Mouse (Mus musculus): ENCODE data around the gene Usp7. TPM values are rescaled to one million over a fixed set of nuclear protein-coding genes. Genes with fewer than 3 reads are reported as not detected.
A peak's percentile ranks its signal among the peaks of the same experiment; 100 is the strongest.
"Not testable (repeated sequence)": the region's sequence is repeated elsewhere in the genome, so short reads cannot be mapped to it uniquely, and the experiment has no call there.

Usp7 gene
- polyA plus RNA-seq, 1 experiment from 2014 or later: 28.4 TPM

DNA sequence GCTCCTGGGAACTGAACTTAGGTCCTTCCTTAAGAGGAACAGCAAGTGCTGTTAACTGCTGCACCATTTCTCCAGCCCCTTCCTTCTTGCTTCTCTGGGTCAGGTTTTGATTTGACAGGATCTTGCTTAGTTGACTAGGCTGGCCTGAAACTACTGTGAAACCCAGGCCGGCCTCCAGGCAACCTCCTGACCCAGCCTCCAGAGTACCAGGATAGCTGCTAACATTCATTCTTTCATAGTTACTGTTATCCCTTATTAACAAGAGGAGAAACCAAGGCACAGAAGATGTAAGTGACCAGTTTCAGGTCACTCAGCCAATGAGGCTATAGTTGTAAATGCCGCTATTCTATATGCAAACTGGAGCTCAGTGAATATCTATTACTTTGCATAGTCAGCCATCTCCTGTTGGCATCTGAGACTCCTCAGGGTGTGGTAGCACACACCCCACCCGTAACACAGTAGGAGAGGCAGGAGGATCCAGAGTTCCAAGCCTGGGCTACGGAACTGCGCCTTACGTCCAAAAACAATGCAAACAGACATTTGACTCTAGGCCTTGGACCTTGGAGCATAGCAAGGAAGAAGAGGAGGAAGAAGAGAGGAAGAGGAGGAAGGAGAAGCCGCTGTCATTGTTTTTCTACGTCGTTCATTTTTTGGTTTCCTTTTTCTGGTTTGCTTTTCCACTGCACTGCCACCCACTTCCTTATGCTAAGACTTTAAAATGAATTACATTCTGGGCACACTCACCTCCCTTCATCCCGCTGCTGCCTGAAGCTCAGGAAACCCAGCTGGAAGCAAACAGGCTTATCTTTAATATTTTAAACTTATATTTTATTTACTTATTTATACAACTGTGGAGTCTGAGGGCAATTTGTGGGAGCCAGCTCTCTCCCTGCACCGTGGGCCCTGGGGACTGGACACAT, 24.7 kb downstream of the Usp7 start:
- H3K27me3 ChIP-seq: no peaks in the 10 kb centered on the region; the same call in 1 of the 2 replicates
- H3K27ac ChIP-seq (replicated peaks): no peak overlapping the region
- H3K9ac ChIP-seq: no peak overlapping the region
- no peaks in the 10 kb centered on the region for H3K4me1 ChIP-seq
- H3K36me3 ChIP-seq: no peaks in the 10 kb centered on the region
- H3K4me3 ChIP-seq (replicated peaks): no peak overlapping the region
- no peaks in the 10 kb centered on the region for H3K9me3 ChIP-seq (replicated peaks)
- H3K4me2 ChIP-seq (replicated peaks): no peak overlapping the region
- no peak for ATAC-seq (ENCODE audit: insufficient number of reproducible peaks, low FRiP score, low TSS enrichment, low read depth)
- 84% methylated on average over 11 of the region's 11 CpGs for WGBS

DNA sequence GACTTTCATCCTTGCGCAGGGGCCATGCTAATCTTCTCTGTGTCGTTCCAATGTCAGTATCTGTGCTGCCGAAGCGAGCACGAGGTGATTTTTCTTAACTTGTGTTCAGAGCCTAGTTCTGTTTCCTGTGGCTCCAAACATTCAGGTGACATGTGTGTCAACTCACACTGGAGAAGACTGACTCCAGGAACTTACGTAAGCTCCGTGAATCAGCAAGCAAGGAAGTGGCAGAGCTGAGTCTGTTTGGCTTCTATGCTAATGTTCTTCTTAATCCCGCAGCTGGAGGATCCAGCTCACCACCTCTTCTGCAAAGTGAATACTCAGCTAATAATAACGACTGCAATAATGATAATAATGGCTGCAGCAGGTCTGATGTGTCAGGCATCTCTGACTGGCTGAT, 25.9 kb downstream of the Usp7 start:
- WGBS: 48% methylated on average over 9 of the region's 9 CpGs
- H3K4me2 ChIP-seq (replicated peaks): no peak overlapping the region
- H3K27ac ChIP-seq (replicated peaks): no peak overlapping the region
- H3K4me3 ChIP-seq (replicated peaks): no peak overlapping the region
- H3K36me3 ChIP-seq: no peaks in the 10 kb centered on the region
- no peak for ATAC-seq (ENCODE audit: insufficient number of reproducible peaks, low FRiP score, low TSS enrichment, low read depth)
- no peak overlapping the region for H3K9ac ChIP-seq
- no peaks in the 10 kb centered on the region for H3K9me3 ChIP-seq (replicated peaks)
- H3K27me3 ChIP-seq: no peaks in the 10 kb centered on the region
- H3K4me1 ChIP-seq: no peaks in the 10 kb centered on the region

DNA sequence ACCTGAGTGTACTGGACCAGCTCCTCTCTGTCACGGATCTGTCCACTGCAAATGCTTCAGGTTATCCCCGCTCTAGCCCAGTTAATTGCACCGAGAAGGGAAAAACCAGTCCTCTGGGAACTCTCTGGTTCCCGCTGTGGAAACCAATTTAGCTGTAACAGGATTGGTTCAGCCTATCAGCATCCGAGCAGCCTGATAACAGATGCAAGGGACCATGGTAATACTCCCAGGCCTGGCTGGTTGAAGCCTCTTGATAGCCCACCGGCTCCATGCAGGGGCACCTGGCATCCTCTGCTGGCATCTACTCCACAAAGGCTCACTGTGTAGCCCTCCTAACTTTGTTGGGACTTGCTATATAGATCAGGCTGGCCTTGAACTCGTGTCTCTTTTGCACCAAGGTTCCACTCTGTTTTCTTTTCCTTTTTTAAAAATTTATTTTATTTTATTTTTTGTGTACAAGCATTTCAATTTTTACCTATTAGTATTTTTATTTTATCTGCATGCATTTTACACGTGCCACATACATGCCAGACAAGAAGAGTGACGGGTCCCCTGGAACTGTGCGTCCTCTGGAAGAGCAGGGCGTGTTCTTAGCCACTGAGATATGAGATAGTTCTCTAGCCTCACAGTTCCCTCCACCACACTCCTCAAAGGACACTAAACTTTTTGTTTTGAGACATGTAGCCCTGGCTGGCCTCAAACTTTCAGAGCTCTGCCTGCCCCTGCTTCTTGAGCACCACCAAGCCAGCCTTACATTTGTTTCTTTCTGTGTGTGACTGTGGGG, 27.8 kb downstream of the Usp7 start:
- no peaks in the 10 kb centered on the region for H3K4me1 ChIP-seq
- H3K9ac ChIP-seq: no peak overlapping the region
- no peaks in the 10 kb centered on the region for H3K27me3 ChIP-seq
- no peaks in the 10 kb centered on the region for H3K36me3 ChIP-seq
- no peak overlapping the region for H3K4me3 ChIP-seq (replicated peaks)
- no peak for ATAC-seq (ENCODE audit: insufficient number of reproducible peaks, low FRiP score, low TSS enrichment, low read depth)
- 52% methylated on average over 11 of the region's 11 CpGs for WGBS
- H3K4me2 ChIP-seq (replicated peaks): no peak overlapping the region
- no peak overlapping the region for H3K27ac ChIP-seq (replicated peaks)
- H3K9me3 ChIP-seq (replicated peaks): no peaks in the 10 kb centered on the region

- Histone ChIP-seq H3K27ac (replicated peaks) (no peak overlapping the region), H3K9ac (no peak overlapping the region), H3K4me1 (no peaks in the 10 kb centered on the region)
Measured at GRCm38 (mm10) chr16:8763028-8763427, 29.1 kb downstream of the Usp7 start.

DNA sequence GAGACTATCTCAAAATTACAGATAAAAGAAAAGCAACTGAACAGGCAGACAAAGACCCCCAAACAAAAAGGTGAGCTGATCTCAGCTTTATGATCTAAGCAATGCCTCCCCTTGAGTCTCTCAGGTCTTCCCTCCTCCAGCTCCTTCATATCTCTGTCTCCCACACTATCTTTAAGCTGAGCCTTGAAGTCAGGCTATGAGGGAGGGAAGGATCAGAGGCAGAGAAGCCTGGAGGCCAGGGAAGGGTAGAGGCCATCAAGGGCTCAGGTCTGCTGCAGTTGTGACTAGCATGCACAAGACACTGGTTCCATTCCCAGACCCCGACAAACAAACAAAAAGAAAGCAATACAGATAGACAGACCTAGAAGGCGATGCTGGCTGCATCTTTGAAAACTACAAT, 30.2 kb downstream of the Usp7 start:
- Histone ChIP-seq H3K9ac (no peak overlapping the region), H3K27ac (replicated peaks) (no peak overlapping the region), H3K36me3 (no peaks in the 10 kb centered on the region), H3K9me3 (replicated peaks) (no peaks in the 10 kb centered on the region), H3K4me3 (replicated peaks) (no peak overlapping the region), H3K27me3 (no peaks in the 10 kb centered on the region), H3K4me2 (replicated peaks) (no peak overlapping the region), H3K4me1 (no peaks in the 10 kb centered on the region)
- 82% methylated on average over 2 of the region's 2 CpGs for WGBS
- no peak for ATAC-seq (ENCODE audit: insufficient number of reproducible peaks, low FRiP score, low TSS enrichment, low read depth)

More at GRCm38 (mm10) chr16:8763028-8763427, 29.1 kb downstream of the Usp7 start:
- H3K4me3 ChIP-seq (replicated peaks): no peak overlapping the region
- no peaks in the 10 kb centered on the region for H3K9me3 ChIP-seq (replicated peaks)
- ATAC-seq (ENCODE audit: insufficient number of reproducible peaks, low FRiP score, low TSS enrichment, low read depth): no peak
- H3K36me3 ChIP-seq: no peaks in the 10 kb centered on the region
- no peaks in the 10 kb centered on the region for H3K27me3 ChIP-seq
- WGBS: 56% methylated on average over 6 of the region's 6 CpGs
- H3K4me2 ChIP-seq (replicated peaks): no peak overlapping the region

- H3K4me2 ChIP-seq (replicated peaks): no peak overlapping the region
- H3K9ac ChIP-seq: no peak overlapping the region
- H3K27ac ChIP-seq (replicated peaks): no peak overlapping the region
- no peaks in the 10 kb centered on the region for H3K9me3 ChIP-seq (replicated peaks)
- no peaks in the 10 kb centered on the region for H3K36me3 ChIP-seq
- H3K4me1 ChIP-seq: no peaks in the 10 kb centered on the region
- ATAC-seq (ENCODE audit: insufficient number of reproducible peaks, low FRiP score, low TSS enrichment, low read depth): no peak
- 91% methylated on average over 7 of the region's 7 CpGs for WGBS
- H3K27me3 ChIP-seq: no peaks in the 10 kb centered on the region
- H3K4me3 ChIP-seq (replicated peaks): no peak overlapping the region
Measured at GRCm38 (mm10) chr16:8761005-8761404, 31.1 kb downstream of the Usp7 start.

DNA sequence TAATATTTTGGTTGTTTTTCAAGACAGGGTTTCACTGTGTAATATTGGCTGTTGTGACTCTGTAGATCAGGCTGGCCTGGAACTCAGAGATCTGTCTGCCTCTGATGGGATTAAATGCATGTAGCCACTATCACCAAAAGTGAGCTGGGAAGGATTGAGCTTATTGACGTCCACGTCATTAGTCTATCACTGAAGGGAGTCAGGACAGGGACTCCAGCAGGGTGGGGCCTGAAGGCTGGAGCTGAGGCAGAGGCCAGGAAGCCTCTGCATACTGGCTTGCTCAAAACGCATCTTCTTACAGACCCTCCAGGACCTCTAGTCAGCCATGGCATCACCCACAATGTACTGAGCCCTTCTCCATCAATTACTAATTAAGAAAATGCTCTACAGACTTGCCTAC, 33.1 kb downstream of the Usp7 start:
- H3K4me2 ChIP-seq (replicated peaks): no peak overlapping the region
- H3K4me1 ChIP-seq: no peaks in the 10 kb centered on the region
- no peak overlapping the region for H3K9ac ChIP-seq
- ATAC-seq (ENCODE audit: insufficient number of reproducible peaks, low FRiP score, low TSS enrichment, low read depth): no peak
- H3K4me3 ChIP-seq (replicated peaks): no peak overlapping the region
- 64% methylated on average over 3 of the region's 3 CpGs for WGBS
- H3K27me3 ChIP-seq: no peaks in the 10 kb centered on the region
- no peaks in the 10 kb centered on the region for H3K36me3 ChIP-seq
- H3K27ac ChIP-seq (replicated peaks): no peak overlapping the region
- H3K9me3 ChIP-seq (replicated peaks): no peaks in the 10 kb centered on the region

DNA sequence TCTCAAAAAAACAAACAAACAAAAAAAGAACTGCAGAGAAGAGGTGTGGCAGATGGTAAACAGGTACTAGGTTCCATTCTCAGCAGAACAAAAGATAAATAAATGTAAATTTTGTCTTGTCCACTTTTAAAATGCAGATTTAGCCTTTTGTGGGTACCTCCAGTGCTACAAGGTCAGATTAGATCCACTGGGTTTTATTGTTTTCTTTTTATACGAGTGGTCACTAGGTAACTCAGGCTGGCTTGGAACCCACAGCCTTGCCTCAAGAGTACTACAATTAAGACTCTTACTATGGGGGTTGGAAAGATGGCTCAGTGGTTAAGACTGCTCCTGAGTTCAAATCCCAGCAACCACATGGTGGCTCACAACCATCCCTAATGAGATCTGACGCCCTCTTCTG, 33.9 kb downstream of the Usp7 start:
- no peak for ATAC-seq (ENCODE audit: insufficient number of reproducible peaks, low FRiP score, low TSS enrichment, low read depth)
- no peak overlapping the region for H3K4me2 ChIP-seq (replicated peaks)
- no peak overlapping the region for H3K27ac ChIP-seq (replicated peaks)
- no peaks in the 10 kb centered on the region for H3K4me1 ChIP-seq
- no peaks in the 10 kb centered on the region for H3K36me3 ChIP-seq
- no peaks in the 10 kb centered on the region for H3K9me3 ChIP-seq (replicated peaks)
- H3K27me3 ChIP-seq: no peaks in the 10 kb centered on the region
- WGBS: 74% methylated on average over 2 of the region's 2 CpGs
- no peak overlapping the region for H3K4me3 ChIP-seq (replicated peaks)
- no peak overlapping the region for H3K9ac ChIP-seq

- not testable (repeated sequence) for ATAC-seq (ENCODE audit: insufficient number of reproducible peaks, low FRiP score, low TSS enrichment, low read depth); H3K4me1 ChIP-seq; H3K4me3 ChIP-seq (replicated peaks); H3K4me2 ChIP-seq (replicated peaks); H3K9ac ChIP-seq; H3K9me3 ChIP-seq (replicated peaks); H3K27me3 ChIP-seq; H3K27ac ChIP-seq (replicated peaks); H3K36me3 ChIP-seq
- 91% methylated on average over 5 of the region's 6 CpGs for WGBS
Measured at GRCm38 (mm10) chr16:8757586-8757985, 34.5 kb downstream of the Usp7 start.

DNA sequence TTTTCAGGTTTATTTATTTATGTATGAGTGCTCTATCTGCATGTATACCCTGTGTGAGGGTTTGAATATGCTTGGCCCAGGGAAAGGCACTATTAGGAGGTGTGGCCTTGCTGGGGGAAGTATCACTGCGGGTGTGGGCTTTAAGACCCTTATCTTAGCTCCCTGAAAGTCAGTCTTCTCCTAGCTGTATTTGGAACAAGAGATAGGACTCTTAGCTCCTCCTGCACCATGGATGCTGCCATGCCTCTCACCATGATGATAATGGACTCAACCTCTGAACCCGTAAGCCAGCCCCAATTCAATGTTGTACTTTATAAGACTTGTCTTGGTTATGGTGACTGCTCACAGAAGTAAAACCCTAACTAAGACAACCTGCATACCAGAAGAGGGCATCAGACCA, 39.8 kb downstream of the Usp7 start:
- no peaks in the 10 kb centered on the region for H3K36me3 ChIP-seq
- H3K4me1 ChIP-seq: no peaks in the 10 kb centered on the region
- H3K9me3 ChIP-seq (replicated peaks): no peaks in the 10 kb centered on the region
- no peaks in the 10 kb centered on the region for H3K27me3 ChIP-seq
- no peak overlapping the region for H3K9ac ChIP-seq
- ATAC-seq (ENCODE audit: insufficient number of reproducible peaks, low FRiP score, low TSS enrichment, low read depth): no peak
- 85% methylated on average over 2 of the region's 2 CpGs for WGBS
- no peak overlapping the region for H3K4me3 ChIP-seq (replicated peaks)
- no peak overlapping the region for H3K4me2 ChIP-seq (replicated peaks)
- H3K27ac ChIP-seq (replicated peaks): no peak overlapping the region

DNA sequence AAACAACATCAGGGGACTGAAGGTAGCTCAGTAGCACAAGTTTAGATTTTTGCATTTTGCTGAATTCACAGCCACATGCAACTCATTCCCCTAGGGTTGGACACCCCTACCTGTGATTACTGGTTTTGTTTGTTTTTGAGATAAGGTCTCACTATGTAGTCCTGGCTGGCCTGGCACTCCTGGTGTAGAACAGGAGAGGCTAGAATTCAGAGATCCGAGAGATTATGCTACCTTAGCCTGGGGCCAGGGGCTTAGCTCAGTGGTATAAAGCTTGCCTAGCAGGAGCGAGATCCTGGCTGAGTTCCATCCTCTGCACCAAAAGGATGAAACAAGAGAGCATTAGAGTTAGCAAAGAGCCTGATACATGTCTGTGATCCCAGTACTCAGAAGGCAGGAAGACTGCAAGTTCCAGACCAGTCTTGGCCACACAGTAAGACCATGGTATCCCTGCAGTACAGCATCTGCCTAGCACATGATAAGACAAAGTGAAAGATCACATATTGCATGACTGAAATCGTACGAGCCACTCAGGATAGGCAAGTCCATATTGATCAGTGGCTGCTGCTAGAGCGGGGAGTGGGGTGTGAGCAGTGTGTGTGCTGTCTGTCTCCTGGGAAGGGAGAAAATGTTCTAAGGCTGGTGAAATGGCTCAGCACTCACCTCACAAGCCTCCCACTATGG, 40.4 kb downstream of the Usp7 start:
- 57% methylated on average over 5 of the region's 5 CpGs for WGBS
- no peak overlapping the region for H3K4me2 ChIP-seq (replicated peaks)
- ATAC-seq (ENCODE audit: insufficient number of reproducible peaks, low FRiP score, low TSS enrichment, low read depth): peak; percentile 19; the same call in 1 of the 2 replicates

More for the DNA sequence above, 40.4 kb downstream of the Usp7 start:
- no peak overlapping the region for H3K9ac ChIP-seq
- H3K4me3 ChIP-seq (replicated peaks): no peak overlapping the region
- no peaks in the 10 kb centered on the region for H3K4me1 ChIP-seq
- no peaks in the 10 kb centered on the region for H3K27me3 ChIP-seq
- no peaks in the 10 kb centered on the region for H3K36me3 ChIP-seq
- H3K27ac ChIP-seq (replicated peaks): no peak overlapping the region
- H3K9me3 ChIP-seq (replicated peaks): no peaks in the 10 kb centered on the region

Data from embryonic facial prominence, embryonic 15.5 days (tissue).